Mouse (Mus musculus) common myeloid progenitor, adult 5-6 weeks (primary cell): ENCODE measurements around the gene Mfrp. TPM values are rescaled to one million over a fixed set of nuclear protein-coding genes. Genes with fewer than 3 reads are reported as not detected.

Experiments
- ATAC-seq: replicated peaks from 2 replicates; pipeline ENCODE4 v1.8.0; 2016; ENCODE audit warnings: low read depth, mild to moderate bottlenecking, moderate TSS enrichment, inconsistent platforms; ENCODE audit not compliant: poor library complexity, severe bottlenecking
- total RNA-seq: library from RNA; stranded (forward); fragments of 200-1000, 187-1606 nt; gene quantifications from 2 replicates; pipeline ENCODE4 v1.2.3, GENCODE M21; 2017

Mfrp gene
- total RNA-seq: not detected in 2 replicates

DNA sequence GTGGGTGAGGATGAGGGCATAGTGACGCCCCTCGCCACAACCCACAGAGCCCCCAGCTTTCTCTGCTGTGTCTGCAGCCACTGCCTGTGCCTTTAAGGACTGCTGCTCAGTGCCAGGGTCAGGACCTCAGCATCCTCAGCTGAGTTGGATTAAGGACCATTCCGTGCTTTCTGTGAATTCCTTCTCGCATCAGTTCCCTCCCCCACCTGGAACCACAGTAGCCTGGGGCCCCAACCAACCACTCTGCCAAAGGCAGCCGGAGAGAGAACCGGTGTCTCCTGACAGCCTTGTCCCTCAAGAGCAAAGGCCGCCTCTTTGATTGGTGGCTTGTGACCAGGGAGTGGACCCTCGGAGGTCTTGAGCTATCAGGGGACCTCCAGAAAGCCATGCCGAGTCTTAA is at the start of gene Mfrp:
TSS of gene Mfrp (plus strand) at position 240 of the 400 bp plus-strand sequence.
- ATAC-seq: no peak

DNA sequence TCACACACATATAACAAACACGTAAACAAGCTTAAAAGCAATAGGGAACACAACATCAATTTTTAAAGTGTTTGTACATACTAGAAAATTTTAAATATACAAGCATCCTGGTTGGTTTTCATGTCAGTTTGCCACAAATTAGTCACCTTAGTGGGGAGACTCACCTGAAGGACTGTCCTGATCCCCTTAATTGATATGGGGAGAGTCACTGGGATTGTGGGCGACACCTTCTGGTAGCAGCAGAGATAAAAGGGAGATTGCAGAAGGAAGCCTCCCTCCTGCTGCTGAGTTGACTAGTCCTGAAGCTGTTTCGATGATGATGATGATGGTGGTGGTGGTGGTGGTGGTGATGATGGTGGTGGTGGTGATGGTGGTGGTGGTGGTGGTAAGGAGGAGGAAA is 48.7 kb upstream of the Mfrp start:
- ATAC-seq: no peak

GRCm38 (mm10) chr9:44053936-44054335 is 47.6 kb upstream of the Mfrp start:
- ATAC-seq: no peak

DNA sequence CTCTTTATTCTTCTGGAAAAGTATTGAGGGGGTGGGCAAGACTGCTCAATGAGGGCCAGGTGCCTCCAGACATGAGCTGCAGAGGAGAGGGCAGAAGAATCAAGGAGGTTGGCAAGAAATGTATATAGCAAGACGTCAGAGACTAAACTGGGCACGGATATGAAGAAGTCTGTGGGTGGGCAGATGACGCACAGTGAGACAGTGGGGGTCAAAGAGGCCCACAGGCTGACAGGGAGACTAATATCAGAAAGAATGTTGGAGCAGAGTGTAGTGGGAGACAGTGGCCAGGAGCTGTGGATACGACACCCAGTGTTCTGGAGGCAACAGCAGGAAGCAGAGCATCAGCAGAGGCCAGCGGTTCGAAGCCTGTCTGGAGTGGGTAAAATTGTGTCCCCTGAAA is 42.9 kb upstream of the Mfrp start:
- no peak for ATAC-seq

- ATAC-seq: no peak
These were observed 36.4 kb upstream of the Mfrp start for GRCm38 (mm10) chr9:44065177-44065576.

- peak; percentile 94 for ATAC-seq
These were observed 34.7 kb upstream of the Mfrp start, which contains the start of gene Usp2 for GRCm38 (mm10) chr9:44066785-44067225. Gene Usp2, plus strand, starts transcription at chr9:44067021.

DNA sequence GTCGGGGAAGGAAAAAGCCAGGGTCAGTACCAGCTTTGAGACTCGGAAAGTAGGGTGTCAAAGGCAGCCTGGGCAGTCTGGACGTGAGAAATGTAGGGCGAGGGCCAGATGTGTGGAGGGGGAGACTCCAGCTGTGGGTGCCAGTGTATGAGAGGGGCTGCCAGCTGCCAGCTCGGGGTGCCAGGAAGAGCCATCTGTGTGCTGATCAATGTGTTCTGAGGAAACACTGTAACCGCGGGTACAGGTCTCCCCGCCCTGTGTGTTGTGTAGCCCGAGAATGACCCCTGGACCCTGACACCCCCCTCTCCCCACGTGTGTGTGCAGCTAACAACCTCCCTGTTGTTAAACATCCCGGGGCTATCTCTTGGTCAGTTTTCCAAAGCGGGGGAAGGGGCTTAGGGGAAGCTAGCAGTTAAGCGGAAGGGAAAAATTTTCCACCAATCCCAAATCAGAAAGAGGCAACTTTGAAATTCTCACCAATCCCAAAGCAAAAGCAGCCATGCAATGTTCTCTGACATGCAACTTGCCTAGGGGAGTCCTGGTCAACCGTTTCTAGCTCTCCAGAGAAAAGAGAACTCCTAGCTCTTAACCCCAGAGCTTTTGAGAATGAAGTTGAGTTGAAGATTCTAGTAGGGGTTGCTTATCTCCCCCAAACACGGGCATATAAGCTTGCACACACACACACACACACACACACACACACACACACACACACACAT is 34.1 kb upstream of the Mfrp start:
- peak; percentile 23 for ATAC-seq

GRCm38 (mm10) chr9:44067960-44068330 is 33.6 kb upstream of the Mfrp start:
- ATAC-seq: no peak

DNA sequence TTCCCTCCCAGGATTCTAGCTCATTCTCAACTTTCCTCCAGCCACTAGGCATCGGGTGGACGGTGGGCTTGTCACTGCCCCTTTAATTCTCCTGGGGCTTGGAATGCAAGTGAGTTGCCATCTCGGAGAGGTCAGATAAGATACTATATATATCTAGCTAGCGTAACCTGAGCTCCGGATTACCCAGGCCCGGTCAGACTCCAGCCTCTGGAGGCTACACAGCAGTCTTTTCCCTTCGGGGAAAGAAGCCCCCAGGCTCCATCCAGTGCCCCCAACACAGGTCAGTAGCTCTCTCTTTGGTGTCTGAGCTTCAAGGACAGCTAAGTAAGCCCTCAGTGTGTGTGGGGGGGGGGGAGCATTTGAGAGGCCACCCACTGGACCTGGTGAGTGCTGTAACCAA is 32.3 kb upstream of the Mfrp start:
- ATAC-seq: no peak

- no peak for ATAC-seq
These were observed 31.3 kb upstream of the Mfrp start for GRCm38 (mm10) chr9:44070113-44070843.

- no peak for ATAC-seq
These were observed 30.7 kb upstream of the Mfrp start for GRCm38 (mm10) chr9:44070844-44071231.

DNA sequence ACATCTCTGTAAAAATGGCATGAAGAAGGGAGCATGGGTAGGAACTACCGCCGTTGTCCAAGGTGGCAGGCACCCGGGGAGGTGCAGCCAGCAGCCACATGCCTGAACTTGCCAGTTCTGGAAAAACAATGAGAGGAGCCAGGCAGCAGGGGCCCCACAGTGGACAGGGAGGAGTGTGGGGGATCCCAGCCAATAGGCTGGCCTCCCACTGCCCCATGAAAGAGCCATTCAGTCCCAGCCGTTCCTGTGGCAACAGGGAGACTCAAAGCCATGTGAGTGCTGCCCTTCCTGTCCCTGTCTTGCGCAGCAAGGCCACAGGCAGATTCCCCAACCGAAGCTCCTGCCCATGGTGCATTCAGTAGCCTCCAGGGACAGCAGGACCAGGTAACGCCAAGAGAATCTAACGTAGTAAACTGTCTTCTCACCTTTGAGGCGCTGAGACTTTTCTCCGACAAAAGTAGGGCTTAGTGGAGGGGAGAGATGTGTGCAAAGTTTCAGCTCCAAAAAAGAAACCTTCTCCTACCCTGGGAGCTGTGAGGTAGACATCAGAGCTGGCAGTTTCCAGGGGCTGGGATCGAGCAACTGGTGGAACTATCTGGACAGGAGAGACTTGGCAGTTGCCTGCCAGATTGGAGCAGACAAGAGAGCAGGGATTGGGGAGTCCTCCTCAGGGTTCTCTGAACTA is 29.5 kb upstream of the Mfrp start:
- no peak for ATAC-seq

DNA sequence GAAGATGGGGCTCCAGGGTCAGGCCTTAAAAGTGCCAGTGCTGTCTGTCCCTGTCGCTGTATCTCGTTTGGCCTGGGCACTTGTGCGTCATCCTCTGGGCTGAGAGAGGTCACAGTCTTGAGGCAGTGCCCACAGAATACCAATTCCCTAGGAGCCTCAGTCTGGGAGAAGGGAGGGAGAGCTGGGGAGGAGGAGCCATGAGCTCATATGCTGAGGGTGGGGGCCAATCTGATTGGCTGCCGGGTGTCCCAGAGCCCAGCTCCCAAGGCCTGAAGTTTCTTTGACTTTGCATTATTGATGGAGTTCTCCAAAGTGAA is 29.0 kb upstream of the Mfrp start:
- ATAC-seq: no peak

DNA sequence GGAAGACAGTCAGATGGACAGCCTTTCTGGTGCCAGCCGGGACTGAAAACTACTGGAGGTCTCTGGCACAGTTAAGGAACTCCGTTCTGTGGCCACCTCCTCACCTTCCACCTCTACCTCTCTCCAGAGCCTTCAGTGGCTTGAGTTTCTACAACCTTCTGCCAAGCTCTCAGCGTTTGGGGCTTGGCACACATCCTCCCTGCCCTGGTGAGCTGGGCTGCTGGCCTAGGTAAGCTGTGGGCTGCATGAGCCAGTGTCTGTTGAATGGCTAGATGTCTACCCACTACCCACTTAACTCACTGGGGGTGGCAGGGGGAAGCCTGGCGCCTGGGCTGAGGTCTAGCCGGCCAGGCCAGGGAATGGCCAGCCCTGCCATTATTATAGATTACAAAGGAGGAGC is 28.4 kb upstream of the Mfrp start:
- ATAC-seq: no peak

GRCm38 (mm10) chr9:44074395-44075275 is 26.9 kb upstream of the Mfrp start:
- no peak; the same call in 1 of the 2 replicates for ATAC-seq

DNA sequence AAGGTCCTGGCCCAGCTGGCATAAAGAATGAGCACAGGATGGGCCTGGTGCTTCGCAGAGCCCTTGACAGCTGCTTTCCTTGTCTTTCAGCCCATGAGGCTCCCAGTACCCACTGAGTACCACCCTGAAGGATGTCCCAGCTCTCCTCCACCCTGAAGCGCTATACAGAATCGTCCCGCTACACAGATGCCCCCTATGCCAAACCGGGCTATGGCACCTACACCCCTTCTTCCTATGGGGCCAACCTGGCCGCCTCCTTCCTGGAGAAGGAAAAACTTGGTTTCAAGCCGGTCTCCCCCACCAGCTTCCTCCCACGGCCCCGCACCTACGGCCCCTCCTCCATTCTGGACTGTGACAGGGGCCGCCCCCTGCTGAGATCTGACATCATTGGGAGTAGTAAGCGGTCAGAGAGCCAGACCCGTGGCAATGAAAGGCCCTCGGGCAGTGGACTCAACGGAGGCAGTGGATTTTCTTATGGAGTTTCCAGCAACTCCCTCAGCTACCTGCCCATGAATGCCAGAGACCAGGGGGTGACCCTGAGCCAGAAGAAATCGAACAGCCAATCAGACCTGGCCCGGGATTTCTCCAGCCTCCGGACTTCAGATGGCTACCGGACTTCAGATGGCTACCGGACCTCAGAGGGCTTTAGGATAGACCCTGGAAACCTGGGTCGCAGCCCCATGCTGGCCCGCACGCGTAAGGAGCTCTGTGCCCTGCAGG is 26.1 kb upstream of the Mfrp start:
- ATAC-seq: no peak

DNA sequence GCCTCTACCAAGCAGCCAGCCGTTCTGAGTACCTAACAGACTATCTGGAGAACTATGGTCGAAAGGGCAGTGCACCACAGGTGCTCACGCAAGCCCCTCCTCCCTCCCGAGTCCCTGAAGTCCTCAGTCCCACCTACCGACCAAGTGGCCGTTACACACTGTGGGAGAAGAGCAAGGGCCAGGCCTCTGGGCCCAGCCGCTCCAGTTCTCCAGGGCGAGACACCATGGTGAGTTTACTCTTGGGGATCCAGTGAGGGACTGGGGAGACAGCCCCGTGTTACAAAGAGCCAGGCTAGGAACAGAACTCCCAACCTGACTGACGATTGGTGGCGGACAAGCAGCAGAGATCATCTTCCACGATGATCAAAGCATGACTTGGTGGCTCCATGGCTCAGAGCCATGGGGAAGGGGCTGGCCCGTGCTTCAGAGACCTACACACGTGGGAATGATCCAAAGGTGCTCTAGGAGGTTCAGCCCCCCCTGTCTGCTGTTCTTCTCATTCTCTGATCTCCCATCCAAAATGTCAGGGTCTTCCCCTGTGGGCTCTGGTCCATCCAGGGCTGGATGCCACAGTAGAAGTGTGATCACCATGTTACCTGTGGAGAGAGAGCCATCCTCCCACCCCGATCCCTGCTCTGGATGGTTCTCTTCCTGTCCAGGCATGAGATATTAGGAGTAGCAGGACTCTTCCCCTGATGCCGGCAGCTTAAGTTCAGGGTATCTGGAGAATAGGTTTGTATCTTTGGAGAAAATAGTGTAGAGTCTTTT is 25.3 kb upstream of the Mfrp start:
- ATAC-seq: no peak

DNA sequence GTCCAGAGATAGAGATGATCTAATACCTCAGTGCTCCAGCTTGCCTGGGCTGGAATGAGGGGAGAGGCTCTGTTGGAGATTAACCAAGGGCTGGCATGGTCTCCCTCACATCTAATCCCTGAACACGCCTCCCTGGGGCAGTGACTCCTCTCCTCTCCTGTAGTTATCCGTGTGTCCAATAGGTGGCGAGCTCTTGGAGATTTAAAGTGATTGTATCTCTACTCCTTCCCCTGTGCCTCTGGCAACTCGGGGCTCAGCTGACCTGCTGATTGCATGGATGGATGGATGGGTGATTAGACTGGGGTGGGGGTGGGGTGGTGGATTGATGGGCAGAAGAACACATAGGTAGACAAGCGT is 24.8 kb upstream of the Mfrp start:
- ATAC-seq: peak; percentile 64
